Mouse (Mus musculus): ENCODE results near the gene Zic1. TPM values are rescaled to one million over a fixed set of nuclear protein-coding genes. Genes with fewer than 3 reads are reported as not detected.

Zic1 gene
- polyA plus RNA-seq, 1 experiment from 2014 or later, result 8.0 TPM

- no peaks in the 10 kb centered on the region for H3K36me3 ChIP-seq (ENCODE audit: control insufficient read depth, insufficient read depth)
- H3K27me3 ChIP-seq (replicated peaks; ENCODE audit: control insufficient read depth, insufficient read depth, low read length), result peaks cover 75% of the 10 kb centered on the region
- H3K4me1 ChIP-seq (replicated peaks; ENCODE audit: control insufficient read depth, insufficient read depth, low read length), result peaks cover 5% of the 10 kb centered on the region; the same call in 1 of the 2 replicates
- H3K9ac ChIP-seq (replicated peaks; ENCODE audit: low read depth, low read length), result no peak overlapping the region
- no peaks in the 10 kb centered on the region for H3K9me3 ChIP-seq (ENCODE audit: control insufficient read depth, low read length)
- peak overlapping the region; percentile 27 for H3K4me2 ChIP-seq (ENCODE audit: low read length)
- peak overlapping the region; percentile 14; the same call in 1 of the 2 replicates for H3K27ac ChIP-seq (ENCODE audit: low read length)
- no peak overlapping the region for H3K4me3 ChIP-seq (replicated peaks; ENCODE audit: low read length)
- no peak for ATAC-seq
- WGBS, result 33% methylated on average over 4 of the region's 4 CpGs
Measured at GRCm38 (mm10) chr9:91371608-91372007, 6.0 kb upstream of the Zic1 start.

- Histone ChIP-seq H3K27me3 (replicated peaks; ENCODE audit: control insufficient read depth, insufficient read depth, low read length) (peaks cover 69% of the 10 kb centered on the region), H3K9me3 (ENCODE audit: control insufficient read depth, low read length) (no peaks in the 10 kb centered on the region), H3K36me3 (ENCODE audit: control insufficient read depth, insufficient read depth) (no peaks in the 10 kb centered on the region), H3K4me2 (ENCODE audit: low read length) (no peak overlapping the region; the same call in 1 of the 2 replicates), H3K27ac (ENCODE audit: low read length) (peak overlapping the region; percentile 67), H3K4me3 (replicated peaks; ENCODE audit: low read length) (no peak overlapping the region; the same call in 1 of the 2 replicates), H3K9ac (replicated peaks; ENCODE audit: low read depth, low read length) (no peak overlapping the region; the same call in 1 of the 2 replicates), H3K4me1 (replicated peaks; ENCODE audit: control insufficient read depth, insufficient read depth, low read length) (peaks cover 5% of the 10 kb centered on the region; the same call in 1 of the 2 replicates)
- ATAC-seq, result 0 out of 2 replicates have a peak, but pooled peaks have one; percentile 13
Measured at GRCm38 (mm10) chr9:91371011-91371410, 5.4 kb upstream of the Zic1 start.

GRCm38 (mm10) chr9:91370191-91370708, 4.6 kb upstream of the Zic1 start:
- Histone ChIP-seq H3K27ac (ENCODE audit: low read length) (peak overlapping the region; percentile 67), H3K4me1 (replicated peaks; ENCODE audit: control insufficient read depth, insufficient read depth, low read length) (peaks cover 7% of the 10 kb centered on the region; the same call in 1 of the 2 replicates), H3K4me3 (replicated peaks; ENCODE audit: low read length) (peak overlapping the region; percentile 32), H3K9me3 (ENCODE audit: control insufficient read depth, low read length) (no peaks in the 10 kb centered on the region), H3K27me3 (replicated peaks; ENCODE audit: control insufficient read depth, insufficient read depth, low read length) (peaks cover 62% of the 10 kb centered on the region), H3K36me3 (ENCODE audit: control insufficient read depth, insufficient read depth) (no peaks in the 10 kb centered on the region), H3K9ac (replicated peaks; ENCODE audit: low read depth, low read length) (peak overlapping the region; percentile 51), H3K4me2 (ENCODE audit: low read length) (peak overlapping the region; percentile 35)
- 29% methylated on average over 6 of the region's 6 CpGs for WGBS
- no peak for ATAC-seq

- no peak for ATAC-seq
- Histone ChIP-seq H3K9me3 (ENCODE audit: control insufficient read depth, low read length) (no peaks in the 10 kb centered on the region), H3K27me3 (replicated peaks; ENCODE audit: control insufficient read depth, insufficient read depth, low read length) (peaks cover 56% of the 10 kb centered on the region), H3K9ac (replicated peaks; ENCODE audit: low read depth, low read length) (peak overlapping the region; percentile 51), H3K4me1 (replicated peaks; ENCODE audit: control insufficient read depth, insufficient read depth, low read length) (peaks cover 14% of the 10 kb centered on the region), H3K4me3 (replicated peaks; ENCODE audit: low read length) (peak overlapping the region; percentile 32), H3K36me3 (ENCODE audit: control insufficient read depth, insufficient read depth) (no peaks in the 10 kb centered on the region), H3K27ac (ENCODE audit: low read length) (peak overlapping the region; percentile 67), H3K4me2 (ENCODE audit: low read length) (peak overlapping the region; percentile 35)
- 21% methylated on average over 26 of the region's 26 CpGs for WGBS
Measured at GRCm38 (mm10) chr9:91369293-91369991, 3.8 kb upstream of the Zic1 start.

GRCm38 (mm10) chr9:91368946-91369292, 3.3 kb upstream of the Zic1 start:
- peak overlapping the region; percentile 32 for H3K4me3 ChIP-seq (replicated peaks; ENCODE audit: low read length)
- peaks cover 18% of the 10 kb centered on the region for H3K4me1 ChIP-seq (replicated peaks; ENCODE audit: control insufficient read depth, insufficient read depth, low read length)
- 22% methylated on average over 13 of the region's 13 CpGs for WGBS
- H3K9ac ChIP-seq (replicated peaks; ENCODE audit: low read depth, low read length), result no peak overlapping the region; the same call in 1 of the 2 replicates
- H3K4me2 ChIP-seq (ENCODE audit: low read length), result peak overlapping the region; percentile 25
- H3K36me3 ChIP-seq (ENCODE audit: control insufficient read depth, insufficient read depth), result no peaks in the 10 kb centered on the region
- peak overlapping the region; percentile 67 for H3K27ac ChIP-seq (ENCODE audit: low read length)
- ATAC-seq, result no peak
- no peaks in the 10 kb centered on the region for H3K9me3 ChIP-seq (ENCODE audit: control insufficient read depth, low read length)
- H3K27me3 ChIP-seq (replicated peaks; ENCODE audit: control insufficient read depth, insufficient read depth, low read length), result peaks cover 52% of the 10 kb centered on the region

- Histone ChIP-seq H3K27me3 (replicated peaks; ENCODE audit: control insufficient read depth, insufficient read depth, low read length) (peaks cover 48% of the 10 kb centered on the region), H3K27ac (ENCODE audit: low read length) (peak overlapping the region; percentile 67), H3K4me1 (replicated peaks; ENCODE audit: control insufficient read depth, insufficient read depth, low read length) (peaks cover 18% of the 10 kb centered on the region), H3K4me3 (replicated peaks; ENCODE audit: low read length) (0 out of 2 replicates have a peak overlapping the region, but pooled peaks have one; percentile 9), H3K9me3 (ENCODE audit: control insufficient read depth, low read length) (no peaks in the 10 kb centered on the region), H3K36me3 (ENCODE audit: control insufficient read depth, insufficient read depth) (no peaks in the 10 kb centered on the region), H3K4me2 (ENCODE audit: low read length) (peak overlapping the region; percentile 25), H3K9ac (replicated peaks; ENCODE audit: low read depth, low read length) (no peak overlapping the region)
- 11% methylated on average over 3 of the region's 3 CpGs for WGBS
- no peak for ATAC-seq
Measured at GRCm38 (mm10) chr9:91368150-91368549, 2.5 kb upstream of the Zic1 start.

- no peaks in the 10 kb centered on the region for H3K9me3 ChIP-seq (ENCODE audit: control insufficient read depth, low read length)
- 1% methylated on average over 30 of the region's 30 CpGs for WGBS
- no peaks in the 10 kb centered on the region for H3K36me3 ChIP-seq (ENCODE audit: control insufficient read depth, insufficient read depth)
- no peak for ATAC-seq
- H3K4me3 ChIP-seq (replicated peaks; ENCODE audit: low read length), result peak overlapping the region; percentile 53
- peak overlapping the region; percentile 41 for H3K9ac ChIP-seq (replicated peaks; ENCODE audit: low read depth, low read length)
- H3K27me3 ChIP-seq (replicated peaks; ENCODE audit: control insufficient read depth, insufficient read depth, low read length), result peaks cover 43% of the 10 kb centered on the region
- H3K4me1 ChIP-seq (replicated peaks; ENCODE audit: control insufficient read depth, insufficient read depth, low read length), result peaks cover 19% of the 10 kb centered on the region
- H3K27ac ChIP-seq (ENCODE audit: low read length), result peak overlapping the region; percentile 83
- H3K4me2 ChIP-seq (ENCODE audit: low read length), result peak overlapping the region; percentile 52
Measured at GRCm38 (mm10) chr9:91366999-91367811, 1.6 kb upstream of the Zic1 start.

- peak overlapping the region; percentile 52 for H3K4me2 ChIP-seq (ENCODE audit: low read length)
- H3K4me1 ChIP-seq (replicated peaks; ENCODE audit: control insufficient read depth, insufficient read depth, low read length), result peaks cover 26% of the 10 kb centered on the region
- no peaks in the 10 kb centered on the region for H3K36me3 ChIP-seq (ENCODE audit: control insufficient read depth, insufficient read depth)
- peak overlapping the region; percentile 83 for H3K27ac ChIP-seq (ENCODE audit: low read length)
- H3K27me3 ChIP-seq (replicated peaks; ENCODE audit: control insufficient read depth, insufficient read depth, low read length), result peaks cover 36% of the 10 kb centered on the region
- WGBS, result under 1% methylated on average over 17 of the region's 18 CpGs
- no peak for ATAC-seq
- peak overlapping the region; percentile 53 for H3K4me3 ChIP-seq (replicated peaks; ENCODE audit: low read length)
- peak overlapping the region; percentile 41; the same call in 1 of the 2 replicates for H3K9ac ChIP-seq (replicated peaks; ENCODE audit: low read depth, low read length)
- H3K9me3 ChIP-seq (ENCODE audit: control insufficient read depth, low read length), result no peaks in the 10 kb centered on the region
Measured at GRCm38 (mm10) chr9:91366226-91366998, 802 bp upstream of the Zic1 start.
